Mouse (Mus musculus): ENCODE data around the gene Gcsh.
A peak's percentile ranks its signal among the peaks of the same experiment; 100 is the strongest.

The Gcsh gene

GRCm38 (mm10) chr8:116978052-116978451, 15.3 kb downstream of the Gcsh start:
- no peak for DNase-seq (ENCODE audit: low read depth)

- no peak for DNase-seq (ENCODE audit: low read depth)
Observed at GRCm38 (mm10) chr8:116975606-116976005, 17.7 kb downstream of the Gcsh start.

- DNase-seq (ENCODE audit: low read depth) = no peak
Observed at GRCm38 (mm10) chr8:116975066-116975465, 18.3 kb downstream of the Gcsh start.

- DNase-seq (ENCODE audit: low read depth) = no peak
Observed at GRCm38 (mm10) chr8:116969531-116969930, 23.8 kb downstream of the Gcsh start.

GRCm38 (mm10) chr8:116954415-116954814, 38.9 kb downstream of the Gcsh start:
- DNase-seq (ENCODE audit: low read depth) = no peak

GRCm38 (mm10) chr8:116952428-116952827, 40.9 kb downstream of the Gcsh start:
- DNase-seq (ENCODE audit: low read depth) = no peak

- DNase-seq (ENCODE audit: low read depth) = no peak
Observed at GRCm38 (mm10) chr8:116951778-116952177, 41.6 kb downstream of the Gcsh start.

- no peak for DNase-seq (ENCODE audit: low read depth)
Observed at GRCm38 (mm10) chr8:116951369-116951768, 42.0 kb downstream of the Gcsh start.

GRCm38 (mm10) chr8:116947589-116947988, 45.7 kb downstream of the Gcsh start:
- no peak for DNase-seq (ENCODE audit: low read depth)

- no peak for DNase-seq (ENCODE audit: low read depth)
Observed at GRCm38 (mm10) chr8:116946851-116947250, 46.5 kb downstream of the Gcsh start.

GRCm38 (mm10) chr8:116946268-116946838, 47.0 kb downstream of the Gcsh start:
- DNase-seq (ENCODE audit: low read depth) = no peak

- peak; percentile 66 for DNase-seq (ENCODE audit: low read depth)
Observed at GRCm38 (mm10) chr8:116945169-116945910, 48.0 kb downstream of the Gcsh start.

- DNase-seq (ENCODE audit: low read depth) = no peak
Observed at GRCm38 (mm10) chr8:116944385-116944696, 49.0 kb downstream of the Gcsh start.

- DNase-seq (ENCODE audit: low read depth) = no peak
Observed at GRCm38 (mm10) chr8:116943555-116944384, 49.6 kb downstream of the Gcsh start.

- peak; percentile 78 for DNase-seq (ENCODE audit: low read depth)
Observed at GRCm38 (mm10) chr8:116943161-116943554, 50.2 kb downstream of the Gcsh start, which contains the start of gene Atmin. Gene Atmin (plus strand): TSS chr8:116943393.

GRCm38 (mm10) chr8:116942284-116943058, 50.9 kb downstream of the Gcsh start:
- DNase-seq (ENCODE audit: low read depth) = no peak

- DNase-seq (ENCODE audit: low read depth) = no peak
Observed at GRCm38 (mm10) chr8:116935506-116935905, 57.8 kb downstream of the Gcsh start.

- DNase-seq (ENCODE audit: low read depth) = no peak
Observed at GRCm38 (mm10) chr8:116934976-116935375, 58.4 kb downstream of the Gcsh start.

Data from c-Kit-positive CD71-positive TER-119-negative erythroid progenitor cells, embryonic 14.5 days (primary cell).